Mouse (Mus musculus): ENCODE results near the gene Tmem219. TPM values are rescaled to one million over a fixed set of nuclear protein-coding genes. Genes with fewer than 3 reads are reported as not detected.

Tmem219 gene
- polyA plus RNA-seq, 1 experiment from 2014 or later = 20.0 TPM

DNA sequence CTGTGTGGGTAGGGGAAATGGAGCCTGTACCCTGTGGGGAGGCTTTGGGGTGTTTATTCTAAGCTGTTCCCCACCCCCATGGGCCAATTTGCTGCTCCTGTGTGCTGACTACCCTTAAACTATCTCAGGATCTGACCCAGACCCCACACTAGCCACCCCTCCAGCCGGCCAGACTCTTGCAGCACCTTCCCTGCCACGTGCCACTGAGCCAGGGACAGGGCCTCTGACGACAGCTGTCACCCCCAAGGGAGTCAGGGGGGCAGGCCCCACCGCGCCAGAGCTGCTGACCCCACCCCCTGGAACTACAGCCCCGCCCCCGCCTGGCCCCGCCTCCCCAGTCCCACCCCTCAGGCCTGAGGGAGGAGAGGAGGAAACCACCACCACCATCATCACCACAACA lies 29.9 kb upstream of the Tmem219 start:
- no peak overlapping the region for H3K4me3 ChIP-seq (ENCODE audit: low read depth, low read length)
- H3K4me1 ChIP-seq (ENCODE audit: control insufficient read depth, insufficient read depth, low read length) = peaks cover 11% of the 10 kb centered on the region
- no peak overlapping the region for H3K27ac ChIP-seq (ENCODE audit: low read depth, low read length)
- peak overlapping the region; percentile 32 for H3K4me2 ChIP-seq (ENCODE audit: low read depth)
- 1% methylated on average over 6 of the region's 8 CpGs for WGBS
- no peaks in the 10 kb centered on the region for H3K9me3 ChIP-seq (ENCODE audit: control insufficient read depth, low read length)
- H3K9ac ChIP-seq (ENCODE audit: low read length) = no peak overlapping the region
- H3K36me3 ChIP-seq (ENCODE audit: control insufficient read depth, insufficient read depth, low read length) = no peaks in the 10 kb centered on the region
- ATAC-seq (ENCODE audit: insufficient read depth, low FRiP score, low TSS enrichment) = no peak
- DNase-seq (ENCODE audit: low spot score) = no peak
- peaks cover 15% of the 10 kb centered on the region; the same call in 1 of the 2 replicates for H3K27me3 ChIP-seq (ENCODE audit: control insufficient read depth, insufficient read depth, low read length)

DNA sequence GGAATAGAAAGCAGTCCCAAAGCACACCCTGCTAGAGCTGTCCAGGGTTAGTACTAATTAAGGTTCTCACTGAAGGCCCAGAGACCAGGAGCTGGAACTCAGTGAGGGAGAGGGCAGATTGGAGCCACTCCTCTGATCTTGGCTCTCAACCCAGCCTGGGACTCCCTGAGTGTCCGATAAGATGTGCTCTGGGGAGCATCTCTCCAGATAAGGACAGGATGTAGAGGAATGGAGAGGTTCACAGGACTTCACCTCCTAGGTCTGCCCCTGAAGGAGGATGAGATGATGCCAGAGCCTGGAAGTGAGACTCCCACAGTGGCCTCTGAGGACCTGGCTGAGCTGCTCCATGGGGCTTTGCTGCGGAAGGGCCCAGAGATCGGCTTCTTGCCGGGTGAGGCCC lies 29.0 kb upstream of the Tmem219 start:
- Histone ChIP-seq H3K9ac (ENCODE audit: low read length) (peak overlapping the region; percentile 18; the same call in 1 of the 2 replicates), H3K36me3 (ENCODE audit: control insufficient read depth, insufficient read depth, low read length) (no peaks in the 10 kb centered on the region), H3K9me3 (ENCODE audit: control insufficient read depth, low read length) (no peaks in the 10 kb centered on the region), H3K27me3 (ENCODE audit: control insufficient read depth, insufficient read depth, low read length) (peaks cover 15% of the 10 kb centered on the region; the same call in 1 of the 2 replicates), H3K4me2 (ENCODE audit: low read depth) (peak overlapping the region; percentile 85), H3K4me3 (ENCODE audit: low read depth, low read length) (peak overlapping the region; percentile 45), H3K27ac (ENCODE audit: low read depth, low read length) (no peak overlapping the region), H3K4me1 (ENCODE audit: control insufficient read depth, insufficient read depth, low read length) (peaks cover 11% of the 10 kb centered on the region)
- 29% methylated on average over 4 of the region's 4 CpGs for WGBS
- ATAC-seq (ENCODE audit: insufficient read depth, low FRiP score, low TSS enrichment) = no peak
- no peak for DNase-seq (ENCODE audit: low spot score)

DNA sequence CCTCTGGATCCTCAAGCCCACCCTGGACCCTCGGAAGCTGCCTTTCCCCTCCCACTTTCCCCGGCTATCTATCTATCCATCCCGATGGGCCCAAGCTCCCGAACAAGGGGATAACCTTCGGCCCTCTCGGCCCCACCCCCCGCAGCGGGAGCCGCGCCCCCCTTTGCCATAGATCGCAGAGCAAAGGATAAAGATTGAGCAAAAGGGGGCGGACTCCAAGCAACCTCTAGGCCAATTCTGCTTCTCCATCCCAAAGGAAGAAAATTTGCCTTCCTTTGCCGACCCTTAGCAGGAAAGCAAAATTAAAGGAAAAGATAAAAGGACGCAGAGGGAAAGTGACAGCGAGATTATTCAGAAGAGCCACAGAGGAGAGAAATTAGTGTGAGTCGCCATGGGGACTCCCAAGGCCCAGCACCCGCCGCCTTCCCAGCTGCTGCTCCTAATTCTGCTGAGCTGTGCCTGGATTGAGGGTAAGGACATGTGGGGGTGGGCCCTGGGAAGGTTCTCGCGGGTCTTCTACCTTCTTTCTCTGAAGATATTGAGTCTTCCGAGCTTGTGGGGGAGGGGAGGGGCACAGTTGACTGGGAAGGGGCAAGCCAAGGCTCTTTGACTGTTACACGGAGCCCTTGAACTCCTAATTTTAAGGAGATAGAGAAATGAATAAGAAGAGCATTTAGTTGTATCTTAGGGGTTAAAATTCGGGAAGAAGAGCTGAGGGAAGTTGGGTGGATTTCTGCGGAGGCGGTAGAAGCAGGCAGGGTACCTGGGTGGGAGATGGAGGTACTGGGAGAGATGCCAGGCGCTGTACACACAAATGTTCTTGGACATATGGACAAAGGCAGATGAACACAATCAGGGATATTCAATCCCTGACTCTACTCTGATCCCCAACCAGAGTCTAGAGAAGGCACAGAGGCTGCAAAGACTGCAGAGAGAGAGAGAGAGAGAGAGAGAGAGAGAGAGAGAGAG lies 28.2 kb upstream of the Tmem219 start:
- H3K36me3 ChIP-seq (ENCODE audit: control insufficient read depth, insufficient read depth, low read length) = no peaks in the 10 kb centered on the region
- no peaks in the 10 kb centered on the region for H3K9me3 ChIP-seq (ENCODE audit: control insufficient read depth, low read length)
- peaks cover 15% of the 10 kb centered on the region; the same call in 1 of the 2 replicates for H3K27me3 ChIP-seq (ENCODE audit: control insufficient read depth, insufficient read depth, low read length)
- peaks cover 11% of the 10 kb centered on the region for H3K4me1 ChIP-seq (ENCODE audit: control insufficient read depth, insufficient read depth, low read length)
- 7% methylated on average over 26 of the region's 26 CpGs for WGBS
- H3K27ac ChIP-seq (ENCODE audit: low read depth, low read length) = no peak overlapping the region
- peak overlapping the region; percentile 85 for H3K4me2 ChIP-seq (ENCODE audit: low read depth)
- H3K9ac ChIP-seq (ENCODE audit: low read length) = peak overlapping the region; percentile 18; the same call in 1 of the 2 replicates
- DNase-seq (ENCODE audit: low spot score) (no peak), ATAC-seq (ENCODE audit: insufficient read depth, low FRiP score, low TSS enrichment) (peak; percentile 28; the same call in 1 of the 2 replicates)
- peak overlapping the region; percentile 45 for H3K4me3 ChIP-seq (ENCODE audit: low read depth, low read length)

DNA sequence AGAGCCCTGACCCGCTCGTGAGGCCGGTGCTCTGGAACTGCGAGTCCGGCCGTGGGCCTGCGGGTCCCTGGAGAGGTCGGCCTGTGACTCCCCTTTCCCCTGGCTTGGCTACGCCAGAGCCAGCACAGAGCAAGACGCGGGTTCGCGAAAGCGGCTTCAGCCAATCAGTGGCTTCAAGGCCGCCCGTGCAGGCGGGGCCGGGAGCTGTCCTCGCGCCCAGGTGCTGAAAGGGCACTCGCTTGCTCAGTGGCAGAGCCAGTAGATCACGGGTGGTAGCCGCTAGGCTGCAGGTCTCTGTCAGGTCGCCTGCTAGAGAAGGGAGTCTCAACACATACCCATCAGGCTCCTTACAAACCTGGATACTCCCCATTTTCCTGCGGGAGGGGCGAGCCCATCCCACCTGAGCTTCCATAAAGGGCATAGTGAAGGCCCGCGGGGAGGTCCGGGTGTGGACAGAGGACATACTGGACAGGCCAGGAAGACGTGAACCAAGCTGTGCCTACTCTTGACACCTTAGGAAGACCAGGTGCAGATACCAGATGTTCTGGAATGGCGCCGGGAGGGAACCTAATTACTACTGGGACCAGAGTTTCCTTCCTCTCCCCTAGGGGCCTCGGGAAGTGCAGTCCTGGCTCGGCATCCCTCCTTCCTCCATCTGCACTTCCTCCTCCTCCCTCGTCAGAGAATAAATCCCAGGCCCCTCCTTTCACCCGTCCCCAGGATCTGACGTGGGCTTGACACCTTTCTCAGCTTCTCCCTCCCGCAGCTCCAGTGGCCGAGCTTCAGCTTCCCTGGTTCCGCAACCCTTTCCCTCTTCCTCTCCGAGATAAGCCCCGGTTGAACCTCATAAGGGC lies 27.3 kb upstream of the Tmem219 start, which contains the start of gene Sez6l2:
Gene Sez6l2, plus strand, starts transcription at position 771 of the 854 bp plus-strand sequence.
- Histone ChIP-seq H3K9ac (ENCODE audit: low read length) (peak within 1 kb of the TSS; percentile 56), H3K36me3 (ENCODE audit: control insufficient read depth, insufficient read depth, low read length) (no peaks in the 10 kb centered on the region), H3K27ac (ENCODE audit: low read depth, low read length) (peak within 1 kb of the TSS; percentile 63), H3K9me3 (ENCODE audit: control insufficient read depth, low read length) (no peaks in the 10 kb centered on the region), H3K4me3 (ENCODE audit: low read depth, low read length) (peak within 1 kb of the TSS; percentile 45), H3K27me3 (ENCODE audit: control insufficient read depth, insufficient read depth, low read length) (peaks cover 15% of the 10 kb centered on the region; the same call in 1 of the 2 replicates), H3K4me2 (ENCODE audit: low read depth) (peak within 1 kb of the TSS; percentile 85), H3K4me1 (ENCODE audit: control insufficient read depth, insufficient read depth, low read length) (peaks cover 11% of the 10 kb centered on the region)
- DNase-seq (ENCODE audit: low spot score) = peak; percentile 92
- under 1% methylated on average over 39 of the region's 42 CpGs for WGBS
- peak; percentile 88 for ATAC-seq (ENCODE audit: insufficient read depth, low FRiP score, low TSS enrichment)

DNA sequence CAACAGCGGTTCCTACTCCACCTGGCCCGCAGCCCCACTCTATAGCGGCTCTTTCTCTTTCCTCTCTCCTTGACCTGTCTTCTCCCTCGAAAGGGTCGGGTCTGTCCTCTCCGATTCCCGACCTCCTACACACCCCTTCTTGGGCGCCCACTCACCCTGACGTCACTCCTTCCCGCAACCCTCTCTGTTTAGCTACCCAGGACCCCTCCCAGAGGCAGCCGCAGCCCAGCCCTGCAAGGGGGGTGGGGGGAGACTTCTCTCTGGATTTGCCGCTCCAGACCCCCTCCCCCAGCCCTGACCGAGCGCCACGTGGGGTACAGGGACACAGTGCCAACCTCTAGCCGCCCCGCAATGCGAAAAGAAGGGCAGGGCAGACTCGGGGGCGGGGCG lies 26.7 kb upstream of the Tmem219 start, which contains the start of gene Asphd1:
Gene Asphd1, minus strand, starts transcription at position 180 of the 390 bp plus-strand sequence.
- H3K4me2 ChIP-seq (ENCODE audit: low read depth) = peak within 1 kb of the TSS; percentile 85
- H3K4me1 ChIP-seq (ENCODE audit: control insufficient read depth, insufficient read depth, low read length) = peaks cover 11% of the 10 kb centered on the region
- H3K9ac ChIP-seq (ENCODE audit: low read length) = peak within 1 kb of the TSS; percentile 56
- H3K9me3 ChIP-seq (ENCODE audit: control insufficient read depth, low read length) = no peaks in the 10 kb centered on the region
- peak; percentile 60 for ATAC-seq (ENCODE audit: insufficient read depth, low FRiP score, low TSS enrichment)
- DNase-seq (ENCODE audit: low spot score) = no peak
- peaks cover 15% of the 10 kb centered on the region; the same call in 1 of the 2 replicates for H3K27me3 ChIP-seq (ENCODE audit: control insufficient read depth, insufficient read depth, low read length)
- peak within 1 kb of the TSS; percentile 63 for H3K27ac ChIP-seq (ENCODE audit: low read depth, low read length)
- no peaks in the 10 kb centered on the region for H3K36me3 ChIP-seq (ENCODE audit: control insufficient read depth, insufficient read depth, low read length)
- peak within 1 kb of the TSS; percentile 45 for H3K4me3 ChIP-seq (ENCODE audit: low read depth, low read length)
- WGBS = 2% methylated on average over 21 of the region's 21 CpGs

- H3K9ac ChIP-seq (ENCODE audit: low read length) = 0 out of 2 replicates have a peak overlapping the region, but pooled peaks have one; percentile 18
- 74% methylated on average over 10 of the region's 10 CpGs for WGBS
- peaks cover 11% of the 10 kb centered on the region for H3K4me1 ChIP-seq (ENCODE audit: control insufficient read depth, insufficient read depth, low read length)
- peak overlapping the region; percentile 54; the same call in 1 of the 2 replicates for H3K27ac ChIP-seq (ENCODE audit: low read depth, low read length)
- H3K36me3 ChIP-seq (ENCODE audit: control insufficient read depth, insufficient read depth, low read length) = no peaks in the 10 kb centered on the region
- no peak for ATAC-seq (ENCODE audit: insufficient read depth, low FRiP score, low TSS enrichment)
- peak overlapping the region; percentile 45; the same call in 1 of the 2 replicates for H3K4me3 ChIP-seq (ENCODE audit: low read depth, low read length)
- no peaks in the 10 kb centered on the region for H3K9me3 ChIP-seq (ENCODE audit: control insufficient read depth, low read length)
- peak overlapping the region; percentile 85 for H3K4me2 ChIP-seq (ENCODE audit: low read depth)
- H3K27me3 ChIP-seq (ENCODE audit: control insufficient read depth, insufficient read depth, low read length) = peaks cover 15% of the 10 kb centered on the region; the same call in 1 of the 2 replicates
- DNase-seq (ENCODE audit: low spot score) = no peak
These were observed 25.9 kb upstream of the Tmem219 start for GRCm38 (mm10) chr7:126948626-126949025.

DNA sequence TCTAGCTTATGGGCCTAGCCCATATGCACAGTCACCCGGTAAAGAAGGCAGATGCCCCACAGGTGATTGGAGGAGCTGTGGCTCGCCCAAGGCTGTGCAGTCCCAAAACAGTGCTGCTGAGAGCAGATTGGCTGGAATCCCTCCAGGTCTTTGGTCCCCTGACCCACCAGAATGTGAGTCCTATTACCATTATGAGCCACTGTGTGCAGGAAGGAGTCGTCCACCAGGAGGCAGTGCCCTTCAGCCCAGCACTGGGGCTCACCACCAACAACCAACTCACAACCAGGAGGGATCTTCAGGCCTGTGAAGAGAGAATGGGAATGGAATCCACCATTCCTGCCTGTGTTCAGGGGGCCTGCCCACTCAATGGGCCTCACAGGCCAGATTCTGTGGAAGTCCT lies 23.8 kb upstream of the Tmem219 start:
- ATAC-seq (ENCODE audit: insufficient read depth, low FRiP score, low TSS enrichment) (no peak), DNase-seq (ENCODE audit: low spot score) (peak; percentile 34)
- no peaks in the 10 kb centered on the region for H3K9me3 ChIP-seq (ENCODE audit: control insufficient read depth, low read length)
- peaks cover 6% of the 10 kb centered on the region for H3K4me1 ChIP-seq (ENCODE audit: control insufficient read depth, insufficient read depth, low read length)
- 52% methylated on average over 3 of the region's 3 CpGs for WGBS
- no peak overlapping the region for H3K9ac ChIP-seq (ENCODE audit: low read length)
- no peak overlapping the region for H3K4me2 ChIP-seq (ENCODE audit: low read depth)
- H3K4me3 ChIP-seq (ENCODE audit: low read depth, low read length) = no peak overlapping the region
- no peak overlapping the region for H3K27ac ChIP-seq (ENCODE audit: low read depth, low read length)
- H3K27me3 ChIP-seq (ENCODE audit: control insufficient read depth, insufficient read depth, low read length) = peaks cover 11% of the 10 kb centered on the region; the same call in 1 of the 2 replicates
- no peaks in the 10 kb centered on the region for H3K36me3 ChIP-seq (ENCODE audit: control insufficient read depth, insufficient read depth, low read length)

DNA sequence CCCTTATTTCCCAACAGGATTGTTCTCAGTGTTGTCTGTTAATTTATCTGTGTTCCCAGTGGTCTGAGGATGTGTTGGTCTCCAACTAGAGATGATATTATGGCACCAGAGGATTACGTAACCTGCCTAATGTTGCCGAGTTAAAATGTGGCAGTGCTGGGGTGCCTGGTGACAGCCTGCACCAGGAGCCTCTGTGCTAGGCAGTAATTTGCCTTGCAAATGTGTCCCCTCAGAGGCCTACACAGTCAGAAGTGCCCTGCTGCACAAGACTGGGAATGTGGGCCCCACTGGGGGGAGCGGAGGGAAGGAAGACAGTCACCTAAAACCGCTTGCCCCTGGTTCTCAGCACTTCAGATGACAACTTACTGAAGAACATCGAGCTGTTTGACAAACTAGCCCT lies 19.1 kb upstream of the Tmem219 start:
- no peak overlapping the region for H3K4me3 ChIP-seq (ENCODE audit: low read depth, low read length)
- no peak overlapping the region for H3K9ac ChIP-seq (ENCODE audit: low read length)
- no peak overlapping the region for H3K4me2 ChIP-seq (ENCODE audit: low read depth)
- no peaks in the 10 kb centered on the region for H3K9me3 ChIP-seq (ENCODE audit: control insufficient read depth, low read length)
- H3K36me3 ChIP-seq (ENCODE audit: control insufficient read depth, insufficient read depth, low read length) = no peaks in the 10 kb centered on the region; the same call in 1 of the 2 replicates
- H3K27me3 ChIP-seq (ENCODE audit: control insufficient read depth, insufficient read depth, low read length) = no peaks in the 10 kb centered on the region
- ATAC-seq (ENCODE audit: insufficient read depth, low FRiP score, low TSS enrichment) (no peak), DNase-seq (ENCODE audit: low spot score) (no peak)
- no peaks in the 10 kb centered on the region; the same call in 1 of the 2 replicates for H3K4me1 ChIP-seq (ENCODE audit: control insufficient read depth, insufficient read depth, low read length)
- H3K27ac ChIP-seq (ENCODE audit: low read depth, low read length) = no peak overlapping the region
- 67% methylated on average over 5 of the region's 5 CpGs for WGBS
